Mouse (Mus musculus): Measurements from ENCODE around the gene Ecm2. TPM values are rescaled to one million over a fixed set of nuclear protein-coding genes. Genes with fewer than 3 reads are reported as not detected.

Ecm2 gene
- total and polyA plus RNA-seq, 3 experiments: 0.04 to 0.14 TPM; not detected in 1

DNA sequence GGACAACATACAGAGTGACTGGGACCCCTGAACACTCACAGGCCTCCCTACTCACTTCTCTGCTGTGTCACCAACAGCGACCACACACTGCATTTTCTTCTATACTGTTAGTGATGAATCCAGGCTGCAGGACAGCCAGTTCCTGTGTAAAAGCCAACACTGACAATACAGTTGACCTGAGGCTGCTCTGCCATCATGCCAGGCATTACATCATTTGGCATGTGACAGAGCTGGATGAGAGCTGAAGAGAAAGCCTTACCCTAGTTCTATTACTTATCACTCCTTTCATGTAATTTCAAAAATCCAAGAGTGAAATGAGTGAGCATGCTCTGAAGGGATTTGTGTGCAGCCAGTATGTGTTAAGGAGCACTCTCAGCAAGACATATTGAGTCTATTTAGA is 51.6 kb downstream of the Ecm2 start:
- Histone ChIP-seq H3K4me3 (replicated peaks in 1 of 3; ENCODE audit: low read depth in 2 of 3, low read length in 2 of 3, poor library complexity in 1 of 3) (no peak overlapping the region), H3K4me2 (ENCODE audit: insufficient read depth, low read depth, poor library complexity, severe bottlenecking) (no peak overlapping the region), H3K27ac (ENCODE audit: insufficient read depth, low read depth) (no peak overlapping the region), H3K9ac (ENCODE audit: insufficient read depth, low read depth) (no peak overlapping the region), H3K36me3 (replicated peaks in 1 of 2; ENCODE audit: control insufficient read depth in 1 of 2, insufficient read depth in 1 of 2, low read length in 1 of 2) (peaks cover 0 to 2% of the 10 kb centered on the region in 2 experiments), H3K4me1 (ENCODE audit: control insufficient read depth in 1 of 2, insufficient read depth in 2 of 2) (no peaks in the 10 kb centered on the region), H3K9me3 (replicated peaks; ENCODE audit: low read length) (no peaks in the 10 kb centered on the region), H3K27me3 (replicated peaks) (no peaks in the 10 kb centered on the region), H3K79me2 (replicated peaks; ENCODE audit: control insufficient read depth, extremely low read depth, insufficient read depth, poor library complexity, severe bottlenecking) (no peaks in the 10 kb centered on the region)
- DNase-seq (ENCODE audit: extremely low read depth): no peak
- TF ChIP-seq ELF1 (IDR thresholded peaks at IDR 0.05; ENCODE audit: low read depth, low read length): no peak
- TF ChIP-seq TBP (conservative IDR thresholded peaks at IDR 0.05; ENCODE audit: low read depth, low read length): no peak
- no peak for TF ChIP-seq MAX (IDR thresholded peaks at IDR 0.05; ENCODE audit: low read length)
- no peak for TF ChIP-seq ZKSCAN1 (IDR thresholded peaks at IDR 0.05; ENCODE audit: borderline replicate concordance, low read depth, low read length)
- no peak for TF ChIP-seq KAT2A (IDR thresholded peaks at IDR 0.05; ENCODE audit: insufficient replicate concordance, low read length)
- no peak for TF ChIP-seq SMC3 (IDR thresholded peaks at IDR 0.05; ENCODE audit: low read depth, low read length)
- no peak for TF ChIP-seq IRF4 (IDR thresholded peaks at IDR 0.05; ENCODE audit: low read depth, low read length)
- no peak for TF ChIP-seq ZMIZ1 (IDR thresholded peaks at IDR 0.05; ENCODE audit: low read depth, low read length)
- TF ChIP-seq MEF2A (IDR thresholded peaks at IDR 0.05; ENCODE audit: borderline replicate concordance, low read depth, low read length): no peak
- TF ChIP-seq PAX5 (IDR thresholded peaks at IDR 0.05; ENCODE audit: low read length): no peak
- no peak for TF ChIP-seq CHD2 (IDR thresholded peaks at IDR 0.05; ENCODE audit: low read length)
- in situ Hi-C loops (cut with MboI; ENCODE audit: low pct_ligation_motif_present, low pct_unique_long_range_greater_than_20kb, low sequenced_read_pairs) (no loop called here), dilution Hi-C loops (cut with MboI; ENCODE audit: extremely low pct_ligation_motif_present, extremely low pct_unique_long_range_greater_than_20kb, low sequenced_read_pairs) (no loop called here)

DNA sequence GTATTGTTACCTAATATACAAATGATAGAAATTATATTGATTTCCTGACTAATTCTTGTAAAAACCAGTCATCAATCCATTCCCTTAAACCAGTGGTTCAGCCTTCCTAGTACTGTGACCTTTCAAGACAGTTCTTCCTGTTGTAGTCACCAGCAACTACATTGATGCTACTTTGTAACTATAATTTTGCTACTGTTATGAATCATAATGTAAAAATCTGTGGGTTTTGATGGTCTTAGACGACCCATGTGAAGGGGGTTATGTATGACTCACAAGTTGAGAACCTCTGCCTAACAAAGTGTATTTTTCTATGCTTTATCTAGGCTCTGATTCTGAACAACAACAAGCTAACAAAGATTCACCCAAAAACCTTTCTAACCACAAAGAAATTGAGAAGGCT is 52.3 kb downstream of the Ecm2 start:
- Histone ChIP-seq H3K79me2 (replicated peaks; ENCODE audit: control insufficient read depth, extremely low read depth, insufficient read depth, poor library complexity, severe bottlenecking) (no peaks in the 10 kb centered on the region), H3K4me1 (ENCODE audit: control insufficient read depth in 1 of 2, insufficient read depth in 2 of 2) (no peaks in the 10 kb centered on the region), H3K9ac (ENCODE audit: insufficient read depth, low read depth) (no peak overlapping the region), H3K4me2 (ENCODE audit: insufficient read depth, low read depth, poor library complexity, severe bottlenecking) (no peak overlapping the region), H3K27me3 (replicated peaks) (no peaks in the 10 kb centered on the region), H3K27ac (ENCODE audit: insufficient read depth, low read depth) (no peak overlapping the region), H3K4me3 (replicated peaks in 1 of 3; ENCODE audit: low read depth in 2 of 3, low read length in 2 of 3, poor library complexity in 1 of 3) (no peak overlapping the region), H3K9me3 (replicated peaks; ENCODE audit: low read length) (no peaks in the 10 kb centered on the region), H3K36me3 (replicated peaks in 1 of 2; ENCODE audit: control insufficient read depth in 1 of 2, insufficient read depth in 1 of 2, low read length in 1 of 2) (no peaks in the 10 kb centered on the region)
- dilution Hi-C loops (cut with MboI; ENCODE audit: extremely low pct_ligation_motif_present, extremely low pct_unique_long_range_greater_than_20kb, low sequenced_read_pairs): no loop called here
- TF ChIP-seq TBP (conservative IDR thresholded peaks at IDR 0.05; ENCODE audit: low read depth, low read length) (no peak), JUN (IDR thresholded peaks at IDR 0.05; ENCODE audit: insufficient read depth, low read depth, low read length) (no peak), ZC3H11A (IDR thresholded peaks at IDR 0.05; ENCODE audit: low read depth, low read length) (no peak), CTCF (conservative IDR thresholded peaks at IDR 0.05 in 1 of 2, IDR thresholded peaks at IDR 0.05 in 1 of 2; ENCODE audit: low read depth in 2 of 2, low read length in 2 of 2) (no peak), ELF1 (IDR thresholded peaks at IDR 0.05; ENCODE audit: low read depth, low read length) (no peak), SMC3 (IDR thresholded peaks at IDR 0.05; ENCODE audit: low read depth, low read length) (no peak), JUND (conservative IDR thresholded peaks at IDR 0.05; ENCODE audit: low read depth, low read length) (no peak), PAX5 (IDR thresholded peaks at IDR 0.05; ENCODE audit: low read length) (no peak), USF2 (conservative IDR thresholded peaks at IDR 0.05; ENCODE audit: low read depth, low read length) (no peak), NRF1 (IDR thresholded peaks at IDR 0.05; ENCODE audit: low read depth, low read length) (no peak), MEF2A (IDR thresholded peaks at IDR 0.05; ENCODE audit: borderline replicate concordance, low read depth, low read length) (no peak), KAT2A (IDR thresholded peaks at IDR 0.05; ENCODE audit: insufficient replicate concordance, low read length) (no peak), ETS1 (conservative IDR thresholded peaks at IDR 0.05; ENCODE audit: low read depth, low read length) (no peak), MAZ (IDR thresholded peaks at IDR 0.05; ENCODE audit: low read depth, low read length) (no peak), HCFC1 (IDR thresholded peaks at IDR 0.05; ENCODE audit: low read depth, low read length) (no peak)
- no peak for DNase-seq (ENCODE audit: extremely low read depth)
- in situ Hi-C loops (cut with MboI; ENCODE audit: low pct_ligation_motif_present, low pct_unique_long_range_greater_than_20kb, low sequenced_read_pairs): no loop called here

Data from CH12.LX (cell line).